Mouse (Mus musculus) testis, adult 2 months (tissue): ENCODE results near the gene Pigp. TPM values are rescaled to one million over a fixed set of nuclear protein-coding genes. Genes with fewer than 3 reads are reported as not detected.

Experiments
- H3K27ac ChIP-seq: fragments of 200-500 bp; 2 replicates; pipeline ENCODE4 v1.5.1; 2012; ENCODE audit warnings: low read depth, low read length; ENCODE audit not compliant: control insufficient read depth, insufficient read depth
- H3K27me3 ChIP-seq: fragments of 200-500 bp; 2 replicates; pipeline ENCODE4 v1.6.1; 2012; ENCODE audit warnings: mild to moderate bottlenecking, low read length, moderate library complexity; ENCODE audit not compliant: control insufficient read depth, insufficient read depth
- H3K36me3 ChIP-seq: fragments of 200-500 bp; 2 replicates; pipeline ENCODE4 v1.6.1; 2012; ENCODE audit warnings: mild to moderate bottlenecking, low read length; ENCODE audit not compliant: control insufficient read depth, insufficient read depth
- H3K4me1 ChIP-seq: fragments of 200-500 bp; 2 replicates; pipeline ENCODE4 v1.6.1; 2012; ENCODE audit warnings: low read length; ENCODE audit not compliant: control insufficient read depth, insufficient read depth
- H3K4me3 ChIP-seq: fragments of 200-500 bp; 2 replicates; pipeline ENCODE4 v1.5.1; 2012; ENCODE audit warnings: low read depth, mild to moderate bottlenecking, low read length, moderate library complexity, mixed read lengths; ENCODE audit not compliant: control insufficient read depth
- CTCF ChIP-seq: fragments of 200-500 bp; IDR thresholded peaks from 2 replicates; pipeline ENCODE4 v1.5.1; 2012; ENCODE audit warnings: low read depth, mild to moderate bottlenecking, inconsistent platforms, low read length, moderate library complexity; ENCODE audit not compliant: control insufficient read depth, insufficient read depth, insufficient replicate concordance
- POLR2A ChIP-seq: fragments of 200-500 bp; IDR thresholded peaks from 2 replicates; pipeline ENCODE4 v1.6.1; 2012; ENCODE audit warnings: low read depth, mild to moderate bottlenecking, inconsistent platforms, low read length, moderate library complexity; ENCODE audit not compliant: control insufficient read depth
- polyA plus RNA-seq: library from polyadenylated mRNA; depleted of rRNA; stranded (reverse); fragments of >200 nt; gene quantifications from 2 replicates; pipeline ENCODE4 v1.2.3, GENCODE M21; 2012; rRNA removed

Gene Pigp
- polyA plus RNA-seq: 14.3 and 19.4 TPM in 2 replicates

GRCm38 (mm10) chr16:94371301-94371931, at the start of gene Pigp:
Pigp (minus strand) TSS chr16:94371842.
- no peaks in the 10 kb centered on the region for H3K36me3 ChIP-seq
- no peaks in the 10 kb centered on the region for H3K27me3 ChIP-seq
- H3K27ac ChIP-seq: peak within 1 kb of the TSS; percentile 92
- peak within 1 kb of the TSS; percentile 89 for H3K4me3 ChIP-seq
- H3K4me1 ChIP-seq: peaks cover 5% of the 10 kb centered on the region
- TF ChIP-seq CTCF (0 out of 2 replicates have a peak, but pooled peaks have one; percentile 13), POLR2A (no peak)

- Histone ChIP-seq H3K36me3 (no peaks in the 10 kb centered on the region; the same call in 1 of the 2 replicates), H3K4me1 (no peaks in the 10 kb centered on the region), H3K4me3 (no peak overlapping the region), H3K27ac (no peak overlapping the region), H3K27me3 (no peaks in the 10 kb centered on the region)
- TF ChIP-seq POLR2A: no peak
- TF ChIP-seq CTCF: peak; percentile 69; the same call in 1 of the 2 replicates
Measured at GRCm38 (mm10) chr16:94420498-94420897, 48.9 kb upstream of the Pigp start.

GRCm38 (mm10) chr16:94414151-94414550, 42.5 kb upstream of the Pigp start:
- no peaks in the 10 kb centered on the region for H3K27me3 ChIP-seq
- no peak overlapping the region for H3K4me3 ChIP-seq
- no peaks in the 10 kb centered on the region for H3K4me1 ChIP-seq
- H3K36me3 ChIP-seq: no peaks in the 10 kb centered on the region; the same call in 1 of the 2 replicates
- TF ChIP-seq CTCF (no peak), POLR2A (no peak)
- no peak overlapping the region for H3K27ac ChIP-seq

GRCm38 (mm10) chr16:94412760-94413159, 41.1 kb upstream of the Pigp start:
- no peaks in the 10 kb centered on the region; the same call in 1 of the 2 replicates for H3K36me3 ChIP-seq
- no peak for TF ChIP-seq CTCF
- no peak for TF ChIP-seq POLR2A
- no peak overlapping the region for H3K27ac ChIP-seq
- no peaks in the 10 kb centered on the region for H3K27me3 ChIP-seq
- H3K4me1 ChIP-seq: no peaks in the 10 kb centered on the region
- H3K4me3 ChIP-seq: no peak overlapping the region

- Histone ChIP-seq H3K27ac (no peak overlapping the region), H3K36me3 (no peaks in the 10 kb centered on the region; the same call in 1 of the 2 replicates), H3K27me3 (no peaks in the 10 kb centered on the region), H3K4me1 (no peaks in the 10 kb centered on the region), H3K4me3 (no peak overlapping the region)
- TF ChIP-seq CTCF: no peak
- no peak for TF ChIP-seq POLR2A
Measured at GRCm38 (mm10) chr16:94412198-94412597, 40.6 kb upstream of the Pigp start.

GRCm38 (mm10) chr16:94411287-94411686, 39.6 kb upstream of the Pigp start:
- no peak for TF ChIP-seq CTCF
- Histone ChIP-seq H3K4me3 (no peak overlapping the region), H3K36me3 (no peaks in the 10 kb centered on the region; the same call in 1 of the 2 replicates), H3K4me1 (no peaks in the 10 kb centered on the region), H3K27ac (no peak overlapping the region), H3K27me3 (no peaks in the 10 kb centered on the region)

GRCm38 (mm10) chr16:94402185-94402584, 30.5 kb upstream of the Pigp start:
- no peaks in the 10 kb centered on the region for H3K4me1 ChIP-seq
- H3K27ac ChIP-seq: no peak overlapping the region
- TF ChIP-seq POLR2A: no peak
- no peak for TF ChIP-seq CTCF
- no peak overlapping the region for H3K4me3 ChIP-seq
- H3K36me3 ChIP-seq: no peaks in the 10 kb centered on the region
- no peaks in the 10 kb centered on the region for H3K27me3 ChIP-seq

- no peak for TF ChIP-seq CTCF
- TF ChIP-seq POLR2A: no peak
- H3K4me3 ChIP-seq: no peak overlapping the region
- H3K36me3 ChIP-seq: no peaks in the 10 kb centered on the region
- H3K27me3 ChIP-seq: no peaks in the 10 kb centered on the region
- no peak overlapping the region for H3K27ac ChIP-seq
- H3K4me1 ChIP-seq: no peaks in the 10 kb centered on the region
Measured at GRCm38 (mm10) chr16:94401636-94402035, 30.0 kb upstream of the Pigp start.
